Mouse (Mus musculus) stomach, embryonic 16.5 days (tissue): ENCODE measurements at regions not wholly inside any gene's neighbourhood (a gene's known extent, or its start where the extent isn't known, plus 50 kb on each side); places are given as distances from the start of the nearest gene placed in this dataset.

Experiments
- ATAC-seq: fragments of 200-750 bp; cut with Nextera tagmentation; 2 replicates; pipeline ENCODE4 v1.8.0; 2017; ENCODE audit warnings: moderate number of reproducible peaks, moderate TSS enrichment; ENCODE audit not compliant: insufficient read depth, low FRiP score
- H3K27ac ChIP-seq: fragments of 300-500 bp; sonication (generic); 2 replicates; pipeline ENCODE4 v1.5.1; 2014; ENCODE audit warnings: low read length
- H3K27me3 ChIP-seq: fragments of 300-500 bp; sonication (generic); 2 replicates; pipeline ENCODE4 v1.6.1; 2014; ENCODE audit warnings: low read length, control low read depth, mixed read lengths; ENCODE audit not compliant: control insufficient read depth, insufficient read depth
- H3K36me3 ChIP-seq: fragments of 300-500 bp; sonication (generic); 2 replicates; pipeline ENCODE4 v1.6.1; 2014; ENCODE audit warnings: low read length; ENCODE audit not compliant: control insufficient read depth, insufficient read depth
- H3K4me1 ChIP-seq: fragments of 300-500 bp; sonication (generic); 2 replicates; pipeline ENCODE4 v1.6.1; 2014; ENCODE audit warnings: low read length, control low read depth, mixed read lengths; ENCODE audit not compliant: control insufficient read depth, insufficient read depth
- H3K4me2 ChIP-seq: fragments of 300-500 bp; sonication (generic); 2 replicates; pipeline ENCODE4 v1.6.1; 2014; ENCODE audit warnings: low read depth, low read length, mixed read lengths
- H3K4me3 ChIP-seq: fragments of 300-500 bp; sonication (generic); replicated peaks from 2 replicates; pipeline ENCODE4 v1.5.1; 2014; ENCODE audit warnings: mild to moderate bottlenecking, low read length
- H3K9ac ChIP-seq: fragments of 300-500 bp; sonication (generic); 2 replicates; pipeline ENCODE4 v1.6.1; 2014; ENCODE audit warnings: low read length
- H3K9me3 ChIP-seq: fragments of 300-500 bp; sonication (generic); replicated peaks from 2 replicates; pipeline ENCODE4 v1.6.1; 2016; ENCODE audit warnings: low read length, control low read depth; ENCODE audit not compliant: control insufficient read depth
- WGBS: fragments of 180-500 bp; shearing (Covaris S2); extraction: QIAGEN DNeasy Blood & Tissue Kit; methylation state at CpG from one replicate; pipeline ENCODE4 v1.1.7; 2014; 5-methylcytosine and 5-hydroxymethylcytosine counted together

DNA sequence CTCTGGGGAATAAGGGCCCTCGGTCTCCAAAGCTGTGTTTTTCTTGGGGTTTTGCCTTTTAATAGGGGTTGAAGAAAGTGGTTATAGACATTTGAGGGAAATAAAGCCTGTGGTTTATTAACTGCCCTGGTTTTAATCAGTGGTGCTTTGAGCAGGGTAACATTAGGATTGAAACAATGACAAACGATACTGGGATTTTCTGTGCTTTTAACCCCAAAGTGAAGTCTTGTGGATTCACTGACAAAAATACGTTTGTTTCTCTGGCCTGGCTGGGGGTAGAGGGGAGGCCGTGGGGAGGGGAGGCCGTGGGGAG lies 157.0 kb downstream of the Gas1 start:
- no peak for ATAC-seq
- Histone ChIP-seq H3K27me3 (no peaks in the 10 kb centered on the region), H3K9me3 (no peaks in the 10 kb centered on the region), H3K4me1 (peaks cover 10% of the 10 kb centered on the region; the same call in 1 of the 2 replicates), H3K4me3 (no peak overlapping the region), H3K36me3 (no peaks in the 10 kb centered on the region), H3K4me2 (no peak overlapping the region), H3K9ac (0 out of 2 replicates have a peak overlapping the region, but pooled peaks have one; percentile 2), H3K27ac (peak overlapping the region; percentile 72)
- 28% methylated on average over 5 of the region's 5 CpGs for WGBS

DNA sequence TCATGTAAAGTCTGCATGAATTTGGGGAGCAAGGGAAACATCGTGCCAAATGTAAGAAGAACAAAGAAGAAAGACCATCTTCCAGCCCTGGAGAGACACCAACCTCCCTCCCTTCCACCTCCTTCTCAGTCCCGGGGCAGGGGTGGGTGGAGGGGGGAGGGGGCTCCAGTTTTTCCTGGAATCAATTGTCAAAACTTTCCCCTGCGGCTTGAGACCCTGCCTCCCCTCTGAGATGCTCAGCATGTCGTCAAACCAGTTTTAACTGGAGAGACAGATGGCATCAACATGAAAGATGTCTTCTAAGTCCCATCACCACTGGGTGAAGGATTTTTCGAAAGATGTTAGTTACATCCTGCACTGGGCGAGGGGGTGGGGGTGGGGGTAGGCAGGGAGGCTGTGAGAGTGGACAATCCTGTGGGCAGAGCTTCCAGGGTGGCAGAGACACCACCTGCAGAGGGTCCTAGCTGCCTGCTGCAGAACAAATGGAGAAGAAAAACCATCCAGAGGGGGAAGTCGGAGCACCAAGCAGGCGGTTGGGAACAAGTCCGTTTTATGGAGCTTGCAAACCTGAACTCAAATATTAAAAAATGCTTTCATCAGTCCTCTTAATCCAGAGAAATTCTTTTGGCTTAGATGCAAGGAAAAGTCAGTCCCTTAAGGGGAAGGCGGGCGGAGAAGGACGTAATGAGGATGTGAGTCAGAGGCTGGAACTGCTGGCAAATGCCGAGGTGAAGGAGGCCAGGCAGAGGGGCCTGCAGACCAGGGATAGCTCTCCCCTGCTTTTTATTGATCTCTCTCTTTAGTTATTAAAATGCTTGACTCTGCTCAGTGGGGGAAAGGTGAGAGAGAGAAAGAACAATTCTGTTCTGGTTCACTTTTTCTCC lies 157.6 kb downstream of the Gas1 start:
- WGBS = 15% methylated on average over 13 of the region's 13 CpGs
- Histone ChIP-seq H3K36me3 (no peaks in the 10 kb centered on the region), H3K27me3 (no peaks in the 10 kb centered on the region), H3K27ac (peak overlapping the region; percentile 72), H3K4me1 (peaks cover 10% of the 10 kb centered on the region; the same call in 1 of the 2 replicates), H3K9me3 (no peaks in the 10 kb centered on the region), H3K4me2 (no peak overlapping the region), H3K4me3 (no peak overlapping the region), H3K9ac (0 out of 2 replicates have a peak overlapping the region, but pooled peaks have one; percentile 13)
- peak; percentile 82; the same call in 1 of the 2 replicates for ATAC-seq

DNA sequence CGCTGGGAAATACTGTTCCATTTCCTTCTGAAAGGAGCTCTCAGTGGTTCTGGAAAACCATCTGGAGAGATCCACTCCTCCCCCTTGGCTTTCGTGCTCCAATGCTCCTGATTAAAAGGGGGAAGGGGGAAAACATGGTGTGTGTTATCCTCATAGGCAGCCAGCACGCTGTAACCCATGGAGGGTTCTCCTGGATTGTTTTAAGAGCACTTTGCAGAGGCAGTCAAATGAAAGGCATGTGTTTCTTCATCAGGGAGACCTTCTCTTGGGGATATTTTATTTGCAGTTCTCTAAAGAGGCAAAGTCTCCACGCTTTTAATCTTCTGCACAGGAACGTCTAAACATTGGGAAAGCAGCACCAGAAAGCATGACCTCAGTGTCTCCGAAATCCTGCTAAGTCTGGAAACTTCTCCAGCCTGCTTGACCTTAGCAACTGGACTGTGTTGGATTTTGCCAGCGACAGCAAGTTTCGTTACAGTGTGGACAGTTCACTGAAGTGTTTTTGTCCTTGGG lies 161.3 kb downstream of the Gas1 start:
- H3K9ac ChIP-seq = no peak overlapping the region
- H3K9me3 ChIP-seq = no peaks in the 10 kb centered on the region
- no peaks in the 10 kb centered on the region for H3K27me3 ChIP-seq
- peak overlapping the region; percentile 43 for H3K27ac ChIP-seq
- no peak overlapping the region for H3K4me3 ChIP-seq
- H3K4me1 ChIP-seq = peaks cover 10% of the 10 kb centered on the region; the same call in 1 of the 2 replicates
- ATAC-seq = peak; percentile 57; the same call in 1 of the 2 replicates
- no peak overlapping the region for H3K4me2 ChIP-seq
- 50% methylated on average over 8 of the region's 8 CpGs for WGBS
- H3K36me3 ChIP-seq = no peaks in the 10 kb centered on the region

DNA sequence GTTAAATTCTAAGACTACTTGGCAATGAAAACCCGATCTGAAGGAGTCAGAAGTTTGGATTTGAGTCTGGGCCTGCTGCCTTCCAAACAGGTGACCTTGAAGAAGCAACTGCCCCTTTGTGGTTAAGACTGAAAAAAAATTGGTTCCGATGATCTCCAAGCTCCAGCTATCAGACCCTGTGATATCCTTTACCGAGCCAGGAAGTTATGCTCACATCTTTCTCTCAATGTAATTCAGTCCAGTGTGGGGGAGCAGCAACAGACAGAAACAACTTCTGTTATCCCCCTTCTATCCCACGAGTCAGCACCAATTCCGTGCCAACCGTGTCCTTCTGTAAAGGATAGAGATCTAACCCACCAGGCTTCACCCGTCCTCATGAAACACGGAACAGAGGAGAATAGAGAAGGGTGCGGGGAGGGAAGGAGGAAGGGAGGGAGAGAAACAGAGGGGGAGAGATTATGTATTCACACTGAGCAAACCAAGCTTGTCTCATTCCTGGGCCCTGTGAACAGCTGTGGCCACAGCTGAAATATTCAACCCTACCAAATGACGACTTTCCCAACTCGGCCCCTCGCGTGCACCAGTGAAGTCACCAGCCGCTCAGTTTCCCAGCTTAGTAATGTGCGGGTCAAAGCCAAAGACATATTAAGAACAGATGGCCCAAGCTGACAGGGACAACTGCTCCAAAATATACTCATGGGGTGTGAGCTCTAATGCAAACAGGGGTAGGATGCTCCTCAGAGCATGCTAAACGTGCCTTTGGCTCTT lies 164.9 kb downstream of the Gas1 start:
- Histone ChIP-seq H3K36me3 (no peaks in the 10 kb centered on the region), H3K27me3 (no peaks in the 10 kb centered on the region), H3K9me3 (no peaks in the 10 kb centered on the region), H3K9ac (no peak overlapping the region), H3K4me2 (no peak overlapping the region), H3K27ac (peak overlapping the region; percentile 55), H3K4me1 (peaks cover 6% of the 10 kb centered on the region; the same call in 1 of the 2 replicates), H3K4me3 (no peak overlapping the region)
- WGBS = 62% methylated on average over 16 of the region's 16 CpGs
- ATAC-seq = peak; percentile 78

DNA sequence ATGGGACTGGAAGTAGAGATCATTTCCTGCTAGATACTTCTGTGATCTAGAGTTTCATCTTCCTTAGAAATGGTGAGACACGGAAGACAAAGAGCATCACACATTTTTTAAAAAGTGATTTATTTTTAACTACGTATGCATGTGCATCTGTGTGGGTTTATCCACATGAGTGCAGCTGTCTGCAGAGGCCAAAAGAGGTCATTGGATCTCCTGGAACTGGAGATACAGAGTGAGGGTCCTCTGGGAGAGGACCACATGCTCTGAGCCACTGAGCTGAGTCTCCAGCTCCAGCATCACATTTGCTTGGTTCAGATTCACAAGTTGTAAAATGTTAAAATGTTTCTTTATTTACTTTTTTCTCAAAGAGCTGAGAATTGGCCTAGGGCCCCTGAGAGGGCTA lies 166.1 kb downstream of the Gas1 start:
- Histone ChIP-seq H3K4me1 (peaks cover 6% of the 10 kb centered on the region; the same call in 1 of the 2 replicates), H3K9me3 (no peaks in the 10 kb centered on the region), H3K4me3 (no peak overlapping the region), H3K27me3 (no peaks in the 10 kb centered on the region), H3K9ac (no peak overlapping the region), H3K36me3 (no peaks in the 10 kb centered on the region), H3K4me2 (no peak overlapping the region), H3K27ac (no peak overlapping the region)
- ATAC-seq = no peak
- WGBS = 70% methylated on average over 2 of the region's 2 CpGs

DNA sequence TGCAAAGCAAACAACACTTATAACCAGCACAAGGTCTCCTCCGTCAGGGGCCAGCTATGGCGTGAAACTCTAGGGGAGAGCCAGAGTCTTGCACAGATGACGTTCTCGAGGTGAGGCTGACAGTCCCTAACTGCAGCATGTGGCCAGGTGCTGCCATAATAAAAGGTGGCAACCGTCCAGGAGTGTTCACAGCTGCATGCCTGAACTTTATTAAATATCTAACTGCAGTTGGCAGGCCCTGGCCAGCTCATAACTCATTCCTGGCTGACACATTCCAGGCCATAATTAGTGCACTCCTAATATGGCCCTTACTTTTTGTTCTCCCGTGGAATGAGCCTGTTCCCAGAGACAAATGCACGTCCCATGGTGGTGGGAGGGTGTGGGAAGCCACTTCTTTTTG lies 169.6 kb downstream of the Gas1 start:
- H3K36me3 ChIP-seq = no peaks in the 10 kb centered on the region
- peaks cover 6% of the 10 kb centered on the region; the same call in 1 of the 2 replicates for H3K4me1 ChIP-seq
- no peak overlapping the region for H3K4me2 ChIP-seq
- no peaks in the 10 kb centered on the region for H3K9me3 ChIP-seq
- no peak overlapping the region for H3K9ac ChIP-seq
- no peak overlapping the region for H3K4me3 ChIP-seq
- no peaks in the 10 kb centered on the region for H3K27me3 ChIP-seq
- ATAC-seq = peak; percentile 79; the same call in 1 of the 2 replicates
- peak overlapping the region; percentile 38 for H3K27ac ChIP-seq
- WGBS = 20% methylated on average over 7 of the region's 7 CpGs

DNA sequence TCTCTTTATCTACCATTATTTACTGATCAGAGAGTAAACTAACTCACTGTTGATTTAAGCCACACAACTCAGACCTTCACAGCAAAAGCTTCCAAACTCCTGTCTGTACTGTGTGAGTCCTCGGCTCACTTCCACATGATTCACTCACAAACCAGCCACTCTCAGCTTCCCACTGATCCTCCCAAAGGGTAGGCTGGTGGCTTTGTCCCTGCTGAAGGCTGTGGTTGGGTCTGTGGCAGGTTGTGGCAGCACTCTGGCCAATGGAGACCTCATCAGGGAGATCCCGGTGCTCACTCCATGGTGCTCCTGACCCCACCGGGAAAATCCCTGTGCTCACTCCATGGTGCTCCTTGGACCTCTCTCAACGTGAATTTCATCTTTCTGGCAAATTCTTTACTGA lies 170.1 kb downstream of the Gas1 start:
- WGBS = 44% methylated on average over 4 of the region's 4 CpGs
- Histone ChIP-seq H3K9ac (no peak overlapping the region), H3K4me2 (no peak overlapping the region), H3K9me3 (no peaks in the 10 kb centered on the region), H3K27me3 (no peaks in the 10 kb centered on the region), H3K4me1 (peaks cover 6% of the 10 kb centered on the region; the same call in 1 of the 2 replicates), H3K4me3 (no peak overlapping the region), H3K36me3 (no peaks in the 10 kb centered on the region), H3K27ac (no peak overlapping the region)
- ATAC-seq = peak; percentile 18; the same call in 1 of the 2 replicates

DNA sequence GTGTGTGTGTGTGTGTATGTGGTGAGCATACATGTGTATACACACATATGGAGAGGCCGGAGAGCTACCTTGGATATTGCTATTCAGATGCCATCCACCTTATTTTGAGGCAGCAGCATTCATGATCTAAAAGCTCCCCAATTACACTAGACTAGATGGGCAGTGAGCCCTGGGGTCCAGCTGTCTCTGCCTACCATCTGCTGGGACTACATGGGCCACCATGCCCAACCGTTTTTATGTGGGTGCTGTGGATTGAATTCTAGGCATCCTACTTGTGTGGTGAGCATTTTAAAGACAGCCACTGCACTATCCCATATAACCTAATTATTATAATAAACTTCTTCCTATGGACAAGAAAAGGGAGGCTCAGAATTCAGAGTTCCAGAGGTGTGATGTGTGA lies 172.6 kb downstream of the Gas1 start:
- Histone ChIP-seq H3K27ac (no peak overlapping the region), H3K4me1 (peaks cover 6% of the 10 kb centered on the region; the same call in 1 of the 2 replicates), H3K4me3 (no peak overlapping the region), H3K4me2 (no peak overlapping the region), H3K9me3 (no peaks in the 10 kb centered on the region), H3K27me3 (no peaks in the 10 kb centered on the region), H3K36me3 (no peaks in the 10 kb centered on the region), H3K9ac (no peak overlapping the region)
- ATAC-seq = no peak
- 91% methylated on average over 2 of the region's 2 CpGs for WGBS

DNA sequence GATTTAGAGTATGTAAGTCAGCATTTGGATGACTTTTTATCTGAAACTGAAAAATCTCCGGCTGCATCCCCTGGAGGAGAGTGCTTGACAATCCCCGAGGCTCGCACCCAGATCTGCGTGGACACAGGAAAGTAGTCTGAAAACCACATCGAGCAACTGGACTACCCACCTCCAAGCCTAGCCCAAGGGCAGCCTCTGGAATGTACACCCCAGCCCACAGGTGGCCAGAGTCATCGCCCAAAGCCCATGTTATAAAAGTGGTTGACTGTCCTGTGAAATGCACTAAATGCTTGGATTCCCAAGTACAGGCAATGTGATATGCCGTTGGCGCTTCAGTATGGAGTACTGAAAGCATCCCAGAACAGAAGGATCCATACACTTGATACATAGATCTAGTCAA lies 175.1 kb downstream of the Gas1 start:
- no peaks in the 10 kb centered on the region for H3K4me1 ChIP-seq
- no peak overlapping the region for H3K4me3 ChIP-seq
- ATAC-seq = no peak
- no peaks in the 10 kb centered on the region for H3K9me3 ChIP-seq
- no peaks in the 10 kb centered on the region for H3K27me3 ChIP-seq
- H3K4me2 ChIP-seq = no peak overlapping the region
- no peaks in the 10 kb centered on the region for H3K36me3 ChIP-seq
- H3K27ac ChIP-seq = no peak overlapping the region
- no peak overlapping the region for H3K9ac ChIP-seq
- 91% methylated on average over 8 of the region's 8 CpGs for WGBS
